Mouse (Mus musculus) spleen, embryonic (tissue): ENCODE results near the gene Hcrtr1.

Experiments used
- CTCF ChIA-PET: fragments of 350-600 bp; sonication (Branson Sonifier 250); formaldehyde crosslinking; loops from one replicate; lab custom pipeline; 2022; lab: Charles Lee

Hcrtr1 gene

DNA sequence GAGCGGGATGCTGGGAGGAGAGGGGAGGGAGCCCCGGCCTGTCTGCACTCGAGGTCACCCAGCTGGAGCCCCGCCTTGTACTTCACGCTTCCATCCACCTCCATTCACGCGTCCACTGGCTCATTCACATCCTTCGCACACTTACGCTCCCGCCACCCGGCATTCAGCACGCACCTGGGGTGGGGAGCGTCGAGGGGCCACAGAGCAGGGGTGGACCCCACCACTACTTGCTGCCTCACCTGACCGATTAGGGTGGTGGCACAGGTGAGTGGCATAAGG lies at the start of gene Hcrtr1:
Gene Hcrtr1, minus strand, starts transcription at position 146 of the 279 bp plus-strand sequence.
- CTCF ChIA-PET = no interaction called here

DNA sequence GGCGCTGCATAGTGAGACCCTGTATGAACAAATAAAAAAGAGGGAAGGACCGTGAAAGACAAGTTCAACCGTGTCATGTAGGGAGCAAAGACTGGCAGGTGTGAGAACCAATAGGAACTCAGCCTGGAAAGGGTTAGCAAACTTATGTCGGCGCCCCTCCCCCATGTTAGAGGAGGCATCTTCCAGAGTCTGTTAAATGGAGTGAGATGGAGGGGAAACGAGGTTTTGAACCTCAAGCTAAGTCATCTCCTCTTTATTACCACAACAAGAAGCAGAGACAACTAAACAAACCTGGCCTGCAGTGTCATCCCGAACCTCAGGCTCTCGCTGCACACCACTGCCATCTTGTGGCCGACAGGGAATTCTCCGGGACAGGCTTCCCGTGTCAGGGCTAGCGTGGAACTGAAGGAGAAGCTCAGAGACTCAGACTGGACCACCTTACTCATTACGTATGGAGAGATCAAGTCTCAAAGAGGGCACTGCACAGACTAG lies 49.7 kb upstream of the Hcrtr1 start:
- CTCF ChIA-PET = interaction anchor here (0.7 kb wide), 1 partner anchor 85 kb away, joined by 3 read pairs; no protein-coding TSS in a partner anchor

DNA sequence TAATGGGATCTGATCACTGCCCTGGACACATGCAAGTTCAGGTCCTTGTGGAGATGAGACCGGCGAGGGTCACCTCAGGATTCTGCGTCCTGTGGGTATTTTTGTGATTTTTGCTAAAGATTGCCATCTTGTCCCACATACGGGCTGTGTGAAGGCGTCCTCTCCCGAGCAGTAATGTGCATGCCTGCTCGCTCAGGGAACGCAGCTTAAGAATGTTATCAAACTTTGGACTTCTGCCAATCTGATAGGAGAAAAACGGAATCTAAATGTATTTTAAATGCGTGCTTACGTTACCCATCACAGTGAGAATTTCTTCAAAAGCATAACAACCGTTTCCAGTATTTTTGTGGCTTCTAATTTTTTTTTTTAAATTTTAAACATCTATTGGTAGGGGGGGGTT lies 47.7 kb upstream of the Hcrtr1 start:
- CTCF ChIA-PET = no interaction called here

DNA sequence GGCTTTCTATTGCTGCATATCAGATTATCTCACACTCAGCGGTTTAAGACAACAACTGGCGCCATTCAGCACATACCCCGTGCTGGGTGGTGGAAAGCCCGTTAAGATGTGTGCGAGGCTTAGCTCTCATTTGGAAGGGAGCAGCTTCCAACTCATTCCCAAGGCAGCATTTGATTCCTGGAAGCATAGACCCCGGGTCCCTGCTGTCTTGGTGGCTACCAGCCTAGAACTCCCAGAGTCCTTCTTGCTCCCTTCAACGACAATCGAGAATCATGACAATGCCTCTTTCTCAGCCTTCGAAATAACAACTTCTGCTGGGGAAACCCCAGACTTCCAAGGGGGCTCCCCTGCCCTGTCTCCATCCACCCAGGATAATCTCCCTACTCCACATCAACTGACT lies 47.3 kb upstream of the Hcrtr1 start:
- CTCF ChIA-PET = no interaction called here

DNA sequence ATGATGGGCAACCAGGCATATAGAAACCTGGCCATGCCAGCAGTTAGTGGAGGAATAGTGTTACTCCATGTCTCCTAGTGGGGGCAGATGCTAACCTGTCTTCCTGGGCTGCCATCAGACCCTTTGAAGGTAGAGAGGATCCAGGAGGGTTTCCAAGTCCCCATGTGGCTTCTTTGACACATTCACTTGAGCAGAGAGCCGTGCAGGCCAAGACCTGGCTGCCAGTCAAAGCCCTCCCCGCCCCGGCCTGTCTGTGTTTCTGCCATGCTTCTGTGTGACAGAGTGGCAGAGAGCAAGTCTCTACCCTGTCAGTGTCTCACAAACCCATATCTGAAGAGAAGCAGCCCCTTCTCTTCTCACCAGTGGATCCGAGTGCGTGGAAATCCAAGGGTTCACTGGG lies 44.7 kb upstream of the Hcrtr1 start:
- CTCF ChIA-PET = no interaction called here

DNA sequence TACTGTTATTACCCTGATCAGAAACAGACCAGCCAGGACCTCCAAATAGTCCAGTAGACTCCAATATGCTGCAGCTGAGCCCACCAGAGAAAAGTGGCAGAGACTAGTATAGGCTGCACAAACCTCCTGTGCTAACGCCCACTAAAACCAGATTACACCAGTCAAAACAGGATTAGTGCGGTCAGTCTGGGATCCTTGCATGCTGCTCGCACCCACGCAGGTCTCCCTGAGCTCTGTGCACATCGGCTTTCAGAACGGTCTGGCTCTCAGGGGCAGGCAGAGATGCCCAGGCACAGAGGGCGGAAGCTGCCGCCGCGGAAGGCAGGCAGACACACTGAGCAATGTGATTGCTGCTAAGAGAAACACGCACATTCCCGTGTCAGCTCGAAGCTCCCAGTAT lies 43.9 kb upstream of the Hcrtr1 start:
- CTCF ChIA-PET = no interaction called here

DNA sequence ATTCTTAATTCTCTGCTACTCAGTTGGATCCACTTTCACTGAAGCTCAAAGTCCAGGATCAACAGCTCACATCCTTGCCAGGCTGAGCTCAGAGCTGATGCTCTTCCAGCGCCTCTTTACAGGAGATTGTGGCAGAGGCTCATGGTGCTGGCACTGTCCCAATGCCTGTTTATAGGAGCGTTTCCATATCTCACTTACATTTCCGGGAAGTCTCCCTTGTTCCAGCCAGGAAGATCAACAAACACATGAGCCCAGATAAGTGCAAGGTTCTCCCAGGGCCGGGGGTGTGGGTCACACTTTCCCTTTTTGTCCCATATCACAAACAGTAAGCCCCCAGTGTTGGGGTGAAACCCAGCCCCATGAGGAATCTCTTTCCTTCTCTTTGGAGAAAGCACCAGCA lies 42.7 kb upstream of the Hcrtr1 start:
- CTCF ChIA-PET = no interaction called here

DNA sequence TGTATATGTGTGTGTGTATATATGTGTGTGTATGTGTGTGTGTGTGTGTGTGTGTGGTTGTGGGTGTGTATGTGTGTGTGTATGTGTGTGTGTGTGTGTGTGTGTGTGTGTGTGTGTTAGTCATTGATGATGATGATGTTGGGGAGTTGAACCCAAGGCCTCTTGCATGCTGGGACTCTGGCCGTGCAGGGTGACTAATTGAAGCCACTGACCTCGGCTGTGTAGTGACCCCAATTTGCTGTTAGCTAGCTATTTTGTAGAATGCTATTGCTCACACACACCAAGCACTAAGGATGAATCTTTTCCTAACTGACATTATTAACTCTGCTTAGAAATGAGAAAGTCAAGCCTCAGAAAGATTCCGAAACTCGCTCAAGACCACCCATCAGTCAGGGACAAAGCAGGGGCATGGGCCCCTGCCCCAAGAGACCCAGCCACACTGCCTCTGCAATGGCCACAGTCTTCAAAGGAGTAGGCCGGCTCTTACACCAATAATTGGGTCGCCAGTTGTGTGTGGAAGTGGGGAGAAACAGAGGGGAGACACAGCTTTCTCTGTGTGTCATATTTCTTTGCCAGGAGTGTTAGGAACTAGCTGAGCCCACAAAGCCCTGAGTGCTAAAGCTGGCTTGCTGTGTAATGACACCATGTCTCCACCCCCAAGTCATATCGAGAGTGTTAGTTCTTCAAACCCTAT lies 41.9 kb upstream of the Hcrtr1 start:
- CTCF ChIA-PET = no interaction called here

DNA sequence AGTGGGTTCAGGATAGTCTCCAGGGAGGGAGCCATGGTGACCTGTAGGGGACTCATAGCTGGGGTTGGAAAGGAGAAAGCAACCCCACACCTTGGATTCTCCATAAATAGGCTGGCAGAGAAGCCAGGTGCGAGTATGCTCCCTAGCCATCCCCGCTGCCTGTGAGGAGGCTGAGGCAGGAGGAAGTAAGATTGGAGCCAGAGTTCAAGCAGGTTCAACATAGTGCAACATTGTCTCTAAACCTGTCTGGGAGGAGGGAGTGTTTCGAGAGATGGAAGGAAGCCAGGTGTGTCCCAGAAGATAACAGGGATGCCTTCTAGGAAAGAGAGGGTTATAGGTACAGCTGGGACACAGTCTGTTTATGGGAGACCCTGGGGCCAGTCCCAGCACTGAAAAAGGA lies 40.7 kb upstream of the Hcrtr1 start:
- CTCF ChIA-PET = no interaction called here

DNA sequence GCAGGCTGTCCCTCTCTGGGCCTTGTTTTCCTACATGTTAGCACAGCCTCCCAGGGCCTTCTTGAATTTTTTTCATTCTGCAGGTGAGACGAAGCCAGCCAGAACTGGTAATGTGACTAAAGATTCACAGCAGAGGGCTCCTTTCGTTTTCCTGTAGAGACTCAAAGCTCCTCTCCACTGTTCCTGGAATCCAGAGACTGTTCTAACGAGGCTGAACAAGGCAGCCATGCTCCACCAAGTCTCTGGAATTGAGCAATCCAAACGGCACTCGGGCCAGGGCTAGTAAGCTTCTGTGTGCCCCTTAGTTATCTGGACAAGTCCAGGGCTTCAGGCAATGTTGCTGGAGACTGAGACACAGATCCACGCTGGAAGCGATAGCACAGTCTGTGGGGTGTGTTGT lies 38.4 kb upstream of the Hcrtr1 start:
- CTCF ChIA-PET = no interaction called here

DNA sequence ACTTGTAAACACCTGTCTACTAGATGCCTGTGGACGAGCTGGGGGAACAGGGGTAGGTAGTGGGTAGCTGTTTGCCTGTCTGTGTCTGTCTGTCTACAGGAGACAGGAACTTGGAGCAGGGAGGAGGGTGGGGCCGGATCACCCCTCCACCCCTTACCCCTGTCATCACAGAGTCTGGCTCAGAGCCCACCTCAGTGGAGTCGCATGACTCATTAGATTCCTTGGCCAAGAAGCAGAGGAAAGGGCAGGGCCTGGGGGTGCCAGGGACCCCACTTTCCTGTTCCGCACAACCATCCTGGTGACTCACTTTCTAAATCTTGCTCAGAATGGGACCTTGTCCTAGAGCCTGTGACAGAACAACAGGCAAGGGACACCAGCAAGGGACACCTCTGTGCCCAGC lies 37.9 kb upstream of the Hcrtr1 start:
- CTCF ChIA-PET = no interaction called here

DNA sequence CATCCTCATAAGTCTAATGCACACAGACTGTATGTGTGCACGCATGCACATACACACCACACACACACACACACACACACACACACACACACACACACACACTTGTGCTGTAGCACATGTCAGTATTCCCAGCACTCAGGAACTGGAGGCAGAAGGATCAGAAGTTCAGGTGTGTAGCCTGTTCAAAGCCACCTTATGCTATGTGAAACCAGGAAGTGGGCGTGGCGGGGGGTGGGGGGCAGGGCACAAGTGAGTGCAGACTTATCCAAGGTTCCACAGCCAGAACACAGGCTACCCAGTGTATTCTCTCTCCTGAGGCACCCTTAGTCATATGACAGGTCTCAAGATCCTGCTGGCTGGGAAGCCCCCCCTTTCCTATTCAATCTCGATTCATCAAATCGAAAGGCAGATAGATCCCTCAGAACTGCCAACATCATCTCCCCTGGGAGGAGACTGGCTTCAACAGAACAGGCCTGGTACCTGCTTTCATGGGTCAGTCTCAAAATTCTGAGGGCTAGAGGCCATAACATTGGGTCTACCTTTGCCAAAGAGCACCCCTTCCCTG lies 37.1 kb upstream of the Hcrtr1 start:
- CTCF ChIA-PET = no interaction called here

DNA sequence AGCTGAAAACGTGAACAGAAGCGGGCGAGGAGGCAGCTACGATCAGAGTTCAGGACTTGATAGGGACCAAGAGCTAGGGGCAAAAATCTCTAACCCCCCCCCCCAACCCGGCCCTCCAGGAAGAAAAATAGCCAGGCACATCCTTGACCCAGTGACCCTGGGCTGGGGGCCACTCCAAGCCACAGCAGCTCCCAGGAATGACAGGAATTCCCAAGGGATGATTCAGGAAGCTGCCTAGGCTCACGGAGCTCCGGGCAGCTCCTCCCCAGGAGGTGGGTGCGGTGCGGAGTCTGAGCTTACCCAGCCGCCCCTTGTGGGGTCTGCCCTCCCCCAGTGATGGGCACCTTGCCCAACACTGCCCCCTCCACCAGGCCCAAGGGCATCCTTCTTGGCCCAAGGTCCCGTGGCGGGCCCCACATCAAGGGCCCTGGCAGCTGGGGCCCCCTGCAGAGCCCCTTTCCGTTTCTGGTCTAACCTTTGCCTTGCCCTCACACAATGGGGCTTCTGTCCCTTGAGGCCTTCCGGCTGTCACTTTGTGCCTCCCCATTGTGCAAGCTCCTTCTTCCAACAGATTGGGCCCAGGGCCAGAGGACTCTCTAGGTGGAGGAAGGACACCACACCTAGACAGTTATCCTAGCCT lies 36.0 kb upstream of the Hcrtr1 start, which contains the start of gene Tinagl1:
Gene Tinagl1, minus strand, starts transcription at position 51 of the 640 bp plus-strand sequence.
- CTCF ChIA-PET = no interaction called here

DNA sequence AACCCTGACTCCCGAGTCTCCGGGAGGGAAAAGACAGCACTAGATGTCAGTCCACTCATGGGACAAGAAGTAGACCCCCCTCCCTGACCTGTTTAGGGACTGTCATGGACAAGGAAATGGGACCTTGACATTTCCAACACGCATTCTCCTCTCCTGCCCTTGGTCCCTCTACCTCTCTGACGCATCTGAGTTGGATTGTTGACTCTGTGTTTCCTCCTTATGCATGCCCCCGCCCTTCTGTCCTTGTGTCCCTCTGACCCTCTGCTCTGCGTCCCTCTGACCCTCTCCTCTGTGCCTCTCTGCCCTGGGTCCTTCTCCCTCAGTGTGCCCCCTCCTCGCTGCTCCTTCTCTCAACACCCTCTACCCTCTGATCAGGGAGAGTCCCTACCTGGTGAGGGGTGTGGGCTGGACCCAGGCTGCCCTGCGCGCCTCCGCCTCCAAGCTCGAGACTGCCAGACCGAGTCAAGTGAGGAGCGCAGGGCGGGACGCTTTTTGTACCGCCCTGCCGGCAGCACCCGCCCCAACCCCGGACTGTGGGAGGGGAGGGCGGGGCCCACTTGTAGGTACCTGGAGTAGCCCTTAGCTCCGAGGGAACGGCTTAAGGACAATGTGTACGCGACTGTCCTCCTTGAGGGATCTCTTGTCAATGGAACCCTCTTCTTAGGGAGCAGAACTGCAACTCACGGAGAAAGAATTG lies 35.3 kb upstream of the Hcrtr1 start:
- CTCF ChIA-PET = no interaction called here

DNA sequence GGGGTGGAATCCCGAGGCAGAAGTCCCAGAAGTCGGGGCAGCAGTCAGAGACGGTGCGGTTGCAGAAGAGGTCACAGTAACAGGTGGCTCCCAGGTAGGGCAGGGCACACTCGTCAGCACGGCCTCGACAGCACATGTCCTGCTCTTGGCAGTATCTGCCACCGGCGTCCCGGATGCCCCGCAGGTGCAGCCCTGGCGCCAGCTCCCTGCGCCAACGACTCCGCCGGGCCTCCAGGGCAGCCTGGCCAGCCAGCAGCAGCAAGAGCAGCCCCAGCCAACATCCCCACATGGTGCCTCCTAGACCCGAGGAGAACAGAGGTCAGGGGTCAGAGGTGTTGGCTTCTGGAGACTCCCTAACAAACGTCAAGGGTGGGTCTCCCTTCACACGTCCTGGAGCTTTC lies 34.8 kb upstream of the Hcrtr1 start:
- CTCF ChIA-PET = no interaction called here

DNA sequence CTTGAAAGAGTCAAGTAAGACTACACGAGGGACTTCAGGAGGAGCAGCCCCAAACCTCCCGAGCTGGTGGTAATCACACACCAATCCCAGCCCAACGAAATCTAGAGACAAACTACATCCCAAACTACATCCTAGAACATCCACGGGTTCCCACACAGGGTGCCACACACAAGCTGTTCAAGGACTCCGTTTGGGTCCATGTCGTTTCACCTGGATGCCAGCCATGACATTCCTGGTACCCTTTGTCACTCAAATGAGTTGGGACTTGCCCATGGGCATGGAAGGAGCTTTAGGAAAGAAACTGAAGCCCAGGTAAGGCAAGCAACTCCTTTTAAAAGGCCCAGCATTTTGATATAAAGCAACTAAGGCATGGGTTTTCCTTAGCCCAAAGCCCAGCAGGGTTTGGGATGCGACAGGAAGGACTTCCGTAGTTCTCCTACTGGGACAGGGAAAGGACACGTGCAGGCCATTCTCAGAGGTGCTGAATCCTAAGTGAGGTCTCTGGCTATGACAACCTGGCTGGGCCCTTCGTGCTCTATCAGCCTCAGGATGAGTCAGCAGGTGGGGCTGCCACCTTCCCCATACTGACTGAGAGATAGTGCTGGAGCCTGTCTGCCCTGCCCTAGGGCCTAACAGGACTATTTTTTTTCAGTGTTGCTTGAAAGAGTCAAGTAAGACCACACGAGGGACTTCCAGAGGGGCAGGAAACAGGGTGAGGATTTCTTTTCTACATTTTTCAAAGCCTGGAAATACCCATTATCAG lies 34.1 kb upstream of the Hcrtr1 start:
- CTCF ChIA-PET = no interaction called here

DNA sequence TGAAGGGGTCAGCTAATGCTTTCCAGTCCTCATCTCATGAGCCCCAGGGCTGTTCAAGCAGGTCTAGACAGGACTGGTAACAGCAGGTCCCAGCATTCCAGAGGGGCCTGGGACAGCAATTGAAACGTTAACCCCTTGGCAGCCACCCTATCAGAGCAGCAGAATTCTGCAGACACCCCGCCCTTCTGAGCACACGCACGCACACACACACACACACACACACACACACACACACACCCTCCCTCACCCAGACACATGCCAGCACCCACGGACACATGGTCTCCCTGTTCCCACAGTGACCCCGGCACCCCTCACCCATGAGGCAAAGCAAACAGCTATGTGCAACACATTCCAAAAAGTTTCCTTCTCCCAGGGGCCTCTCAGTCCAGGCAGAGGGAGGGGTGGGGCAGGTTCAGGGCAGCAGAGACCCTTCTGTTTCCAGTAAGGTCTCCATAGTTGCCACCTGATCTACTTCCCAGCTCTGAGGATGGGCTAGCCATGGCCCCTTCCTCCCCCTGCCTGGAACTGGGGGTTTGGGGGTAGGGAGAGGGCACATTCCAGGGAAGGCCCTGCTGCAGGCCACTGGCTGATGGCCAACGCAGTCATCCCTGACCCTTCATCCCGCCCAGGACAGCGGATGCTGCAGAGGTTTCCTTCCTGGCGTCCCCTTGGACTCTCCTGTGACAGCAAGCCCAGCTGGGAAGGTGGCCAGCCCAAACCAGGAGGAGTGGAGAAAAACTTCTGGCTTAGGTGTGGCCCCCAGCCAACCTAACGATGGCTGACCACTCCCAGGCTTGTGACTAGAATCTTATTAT lies 33.0 kb upstream of the Hcrtr1 start:
- CTCF ChIA-PET = no interaction called here

DNA sequence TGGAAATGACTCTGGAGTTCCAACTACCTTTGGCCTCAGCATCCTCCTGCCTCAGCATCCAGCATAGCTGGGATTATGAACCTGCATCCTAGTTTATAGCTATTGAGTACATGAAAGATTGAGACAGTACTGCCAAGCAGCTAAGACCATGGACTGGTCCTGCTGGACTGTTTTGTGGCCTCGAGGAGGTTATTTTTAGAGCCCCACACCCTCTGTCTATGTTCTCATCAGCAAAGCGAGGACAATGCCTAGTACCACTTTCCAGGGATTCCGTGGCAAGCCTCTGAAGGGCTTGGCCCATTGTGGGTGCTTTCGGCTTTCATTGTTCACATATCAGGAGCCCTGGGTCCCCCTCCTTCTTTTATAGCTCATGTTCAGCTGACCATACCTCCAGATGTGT lies 31.2 kb upstream of the Hcrtr1 start:
- CTCF ChIA-PET = no interaction called here

DNA sequence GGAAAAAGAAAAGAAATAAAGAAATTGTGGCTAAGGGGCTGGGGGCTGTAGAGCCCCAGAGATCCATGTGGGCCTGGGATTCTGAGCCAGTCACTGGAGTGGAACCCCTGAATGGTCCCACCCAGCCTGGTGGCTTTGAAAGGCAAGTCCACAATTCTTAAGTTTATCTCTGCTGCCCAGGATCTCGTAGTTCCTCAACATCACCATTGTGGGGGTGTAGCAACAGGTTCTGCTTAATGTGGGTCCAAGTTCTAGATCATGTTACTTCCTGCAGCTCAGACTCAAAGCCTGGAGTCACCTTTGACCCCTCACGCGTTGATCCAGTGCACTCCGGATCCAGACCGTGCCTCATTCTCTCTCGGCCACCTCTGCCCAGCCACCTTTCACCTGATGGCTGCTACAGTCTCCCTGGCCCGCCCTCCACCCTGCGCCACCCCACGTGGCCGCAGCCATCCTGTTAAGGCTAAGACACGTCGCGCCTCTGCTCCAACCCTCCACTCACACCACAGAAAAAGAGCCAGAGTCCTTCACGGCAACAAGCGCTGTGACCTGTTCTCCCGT lies 30.3 kb upstream of the Hcrtr1 start:
- CTCF ChIA-PET = no interaction called here

DNA sequence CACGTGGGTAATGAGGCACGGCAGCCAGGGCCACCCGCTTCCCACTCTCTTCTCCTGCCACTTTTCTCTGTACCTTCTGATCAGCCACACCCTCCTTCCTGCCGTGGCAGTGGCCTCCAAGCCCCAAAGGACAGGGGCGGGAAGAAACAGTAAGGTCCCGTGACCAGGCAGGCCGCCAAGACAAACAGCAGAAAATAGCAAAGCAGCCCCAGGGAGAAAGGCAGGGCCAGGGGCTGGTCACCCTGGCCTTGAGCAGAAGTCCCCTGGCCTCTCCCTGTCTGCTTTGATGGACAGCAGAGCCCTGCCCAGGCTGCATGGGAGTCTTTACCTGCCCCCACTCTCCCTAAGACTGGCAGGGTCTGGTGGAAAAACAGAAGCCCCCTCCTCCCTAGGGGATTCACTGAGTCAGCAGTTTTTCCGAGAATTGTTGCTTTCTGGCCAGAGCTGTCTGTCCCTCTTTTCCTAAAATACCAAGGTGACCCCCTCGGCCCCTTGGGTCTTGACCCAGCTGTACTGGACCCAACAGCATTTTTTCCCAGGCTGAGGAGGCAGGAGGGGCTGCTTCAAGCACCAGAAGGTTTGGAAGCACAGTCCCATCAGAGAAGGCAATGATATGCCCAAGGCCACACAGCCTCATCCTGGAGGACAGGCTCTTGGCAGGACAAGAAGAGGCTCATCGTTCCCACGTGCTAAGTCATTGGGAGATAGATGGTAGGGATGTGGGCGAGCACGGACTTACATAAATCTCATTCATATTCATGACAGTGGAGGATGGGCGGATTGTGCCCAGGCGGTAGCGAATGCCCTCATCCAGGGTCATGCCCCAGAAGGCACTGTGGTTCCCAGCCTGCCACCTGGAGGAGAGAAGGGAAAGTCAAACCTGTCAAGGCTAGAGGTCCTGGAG lies 29.4 kb upstream of the Hcrtr1 start:
- CTCF ChIA-PET = no interaction called here
